Comparison of ENCODE assay signal across 8 mouse cellular contexts in the genomic region with DNA sequence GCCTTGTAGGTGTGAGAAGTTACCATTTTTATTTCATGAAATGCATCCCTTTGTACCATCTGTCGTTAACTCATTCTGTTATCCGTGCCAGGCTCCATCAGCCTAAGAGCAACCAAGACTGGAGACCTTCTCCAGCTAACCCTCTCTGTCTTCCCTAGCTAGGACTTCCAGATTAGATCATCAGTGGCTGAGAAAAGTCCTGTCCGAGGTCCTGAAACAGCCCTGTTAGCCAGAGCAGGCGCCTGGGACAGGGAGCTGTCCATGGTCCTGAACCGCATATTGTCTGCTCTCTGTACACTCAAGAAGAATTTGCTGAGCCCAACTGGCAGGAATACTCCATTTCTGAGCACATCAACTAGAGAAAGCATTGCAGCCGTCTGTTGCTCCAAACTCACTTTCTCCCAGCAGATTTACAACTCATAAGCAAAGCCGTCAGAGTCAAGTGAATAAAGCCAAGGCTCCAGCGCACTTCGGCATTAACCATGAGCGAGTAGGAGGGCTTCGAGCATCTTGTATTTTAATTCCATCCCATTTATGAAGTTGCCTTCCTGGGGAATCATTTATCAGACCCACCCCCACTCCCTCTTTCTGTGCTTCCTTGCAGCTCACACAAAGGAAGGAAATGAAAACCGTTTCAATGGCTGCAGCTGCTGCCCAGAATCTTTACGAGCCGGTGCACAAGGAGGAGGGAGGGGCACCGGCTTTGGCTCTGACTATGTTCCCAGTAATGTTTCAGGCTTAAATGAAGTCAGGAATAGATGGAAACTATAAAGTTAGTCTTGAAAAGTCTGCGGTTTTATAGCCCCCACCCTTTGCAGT.
DNase-seq lines count a peak whose midpoint lies in the region; ATAC-seq lines count a peak whose summit lies in the region.

No protein-coding gene starts in this region.

- peaks cover 17% of the 10 kb centered on the region for H3K4me1 ChIP-seq in forebrain, embryonic 12.5 days

- 32% methylated on average over 16 of the region's 16 CpGs for WGBS in forebrain, embryonic 12.5 days

- H3K36me3 ChIP-seq in forebrain, embryonic 12.5 days (replicated peaks), result no peaks in the 10 kb centered on the region

- no peaks in the 10 kb centered on the region for H3K27me3 ChIP-seq in forebrain, embryonic 12.5 days

- H3K27ac ChIP-seq in forebrain, embryonic 12.5 days, result peak overlapping the region; percentile 54; the same call in 1 of the 2 replicates

- intact Hi-C loops in heart, postnatal 14 days (cut with DNase I), result no loop called here

- peak; percentile 75 for DNase-seq in A20 (ENCODE audit: low read depth, low spot score)
- DNase-seq in adrenal gland, postnatal 10 days, result peak; percentile 94
- DNase-seq in heart, postnatal 14 days, result peak; percentile 86 to 93
- peak; percentile 93 to 95 for DNase-seq in kidney, postnatal 4 days
- DNase-seq in lung, adult 18-20 months, result peak; percentile 56 to 66
- DNase-seq in ovary, adult 18-20 months (ENCODE audit: low spot score), result peak; percentile 54
- peak; percentile 68 for DNase-seq in urinary bladder, adult 18-20 months (ENCODE audit: low spot score in 2 of 2)

- 0 out of 2 replicates have a peak, but pooled peaks have one; percentile 44 for ATAC-seq in forebrain, embryonic 12.5 days (ENCODE audit: low FRiP score)

- no peaks in the 10 kb centered on the region for H3K9me3 ChIP-seq in forebrain, embryonic 12.5 days

- no peak overlapping the region for H3K4me3 ChIP-seq in forebrain, embryonic 12.5 days (replicated peaks)

- H3K9ac ChIP-seq in forebrain, embryonic 12.5 days, result no peak overlapping the region

- no peak overlapping the region for H3K4me2 ChIP-seq in forebrain, embryonic 12.5 days
